Mouse (Mus musculus) erythroid progenitor cell, adult 5-6 weeks (primary cell): ENCODE data around the gene Ezr. TPM values are rescaled to one million over a fixed set of nuclear protein-coding genes. Genes with fewer than 3 reads are reported as not detected.
A peak's percentile ranks its signal among the peaks of the same experiment; 100 is the strongest.
"Not testable (repeated sequence)": the region's sequence is repeated elsewhere in the genome, so short reads cannot be mapped to it uniquely, and the experiment has no call there.

ENCODE experiments used
- ATAC-seq: replicated peaks from 2 replicates; pipeline ENCODE4 v1.8.0; 2016; ENCODE audit warnings: moderate number of reproducible peaks, mild to moderate bottlenecking, moderate TSS enrichment, inconsistent platforms; ENCODE audit not compliant: poor library complexity, low FRiP score, severe bottlenecking
- total RNA-seq, 2 experiments: library from RNA; stranded (forward) in 1 of 2; stranded (reverse) in 1 of 2; fragments of 150-400 nt in 1 of 2; fragments of 186-747, 209-891 nt in 1 of 2; gene quantifications; 2 replicates each; pipeline versions ENCODE4 v1.2.3 to v1.2.4; 2015 to 2017; ENCODE audit warnings: low replicate concordance in 2 of 2

Gene Ezr
- total RNA-seq, 2 experiments from 2014 or later = 69.6 to 196 TPM

DNA sequence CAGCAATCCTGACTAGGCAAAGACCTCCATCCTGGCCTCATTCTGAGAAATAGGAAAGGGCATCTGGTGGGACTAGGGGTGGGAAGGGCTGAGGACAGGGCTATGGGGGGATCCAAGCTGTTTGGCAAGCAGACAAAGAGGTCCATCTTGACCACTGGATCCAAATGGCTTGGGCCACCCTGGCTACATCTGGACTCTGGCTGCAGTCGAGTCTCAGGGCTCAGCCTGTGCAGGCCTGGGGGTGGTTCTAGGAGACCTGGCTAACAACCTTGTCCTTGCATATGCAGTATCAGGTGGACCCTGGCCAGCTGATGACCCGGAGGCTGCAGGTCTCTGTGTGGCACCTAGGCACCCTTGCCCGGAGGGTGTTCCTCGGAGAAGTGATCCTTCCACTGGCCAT lies 49.9 kb downstream of the Ezr start:
- no peak for ATAC-seq

DNA sequence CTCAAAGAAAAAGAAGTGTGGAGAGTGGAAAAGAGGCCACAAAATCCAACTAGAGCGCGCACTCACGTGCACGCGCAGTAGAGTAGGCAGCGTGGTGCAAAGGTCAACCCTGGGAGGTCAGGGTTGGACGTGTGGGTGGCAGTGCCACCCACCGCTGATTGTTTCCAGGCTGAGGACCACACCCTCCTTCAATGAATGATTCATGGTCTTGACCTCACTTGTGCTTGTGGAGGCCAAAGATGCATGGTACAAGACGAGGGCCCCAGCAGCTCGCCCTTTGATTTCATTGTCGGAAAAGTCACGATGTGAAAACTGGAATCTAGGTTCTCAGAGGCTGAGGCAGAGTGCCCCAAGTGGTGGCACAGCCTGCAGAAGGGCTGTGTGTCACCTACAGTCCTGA lies 51.0 kb downstream of the Ezr start:
- no peak for ATAC-seq

DNA sequence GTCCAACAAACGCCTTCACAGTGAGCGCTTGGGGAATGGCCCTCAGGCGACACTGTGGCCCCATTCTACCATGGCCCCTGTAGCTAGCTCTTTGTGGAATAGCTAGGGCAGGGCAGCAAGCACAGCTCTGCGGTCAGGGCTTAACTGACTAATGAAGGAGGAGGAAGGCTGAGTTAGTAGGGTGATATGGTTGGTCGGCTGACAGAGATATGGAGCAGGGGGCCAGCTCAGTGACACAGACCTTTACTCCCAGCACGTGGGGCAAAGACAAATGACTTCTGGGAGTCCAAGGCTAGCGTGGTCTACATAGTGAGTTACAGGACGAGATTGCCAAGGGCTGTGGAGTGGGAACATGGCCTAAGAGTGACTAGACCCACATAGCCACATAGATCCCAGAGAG lies 51.5 kb downstream of the Ezr start:
- no peak for ATAC-seq

DNA sequence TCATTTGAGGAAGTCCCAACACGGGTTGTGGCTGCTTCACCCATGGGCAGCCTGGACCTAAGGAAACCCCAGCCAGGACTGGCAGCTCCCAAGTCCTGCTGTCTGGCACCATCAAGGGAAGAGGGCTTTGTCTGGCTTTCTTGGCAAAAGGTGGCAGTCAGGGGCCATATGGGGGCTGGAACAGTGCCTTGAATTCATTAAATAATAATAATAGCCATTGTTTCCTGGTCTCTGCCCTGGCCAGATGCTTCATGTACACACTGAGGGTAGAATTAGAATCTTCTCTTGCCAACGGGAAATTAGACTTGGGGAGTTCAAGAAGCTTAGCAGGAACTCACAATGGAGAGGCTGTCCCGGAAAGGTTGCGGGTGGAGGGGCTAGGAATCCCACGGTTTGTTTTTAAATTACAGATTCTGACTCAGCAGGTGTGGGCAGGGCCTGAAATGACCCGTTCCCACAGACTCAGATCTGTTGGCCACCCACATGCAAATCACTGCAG lies 53.3 kb downstream of the Ezr start:
- ATAC-seq = no peak

DNA sequence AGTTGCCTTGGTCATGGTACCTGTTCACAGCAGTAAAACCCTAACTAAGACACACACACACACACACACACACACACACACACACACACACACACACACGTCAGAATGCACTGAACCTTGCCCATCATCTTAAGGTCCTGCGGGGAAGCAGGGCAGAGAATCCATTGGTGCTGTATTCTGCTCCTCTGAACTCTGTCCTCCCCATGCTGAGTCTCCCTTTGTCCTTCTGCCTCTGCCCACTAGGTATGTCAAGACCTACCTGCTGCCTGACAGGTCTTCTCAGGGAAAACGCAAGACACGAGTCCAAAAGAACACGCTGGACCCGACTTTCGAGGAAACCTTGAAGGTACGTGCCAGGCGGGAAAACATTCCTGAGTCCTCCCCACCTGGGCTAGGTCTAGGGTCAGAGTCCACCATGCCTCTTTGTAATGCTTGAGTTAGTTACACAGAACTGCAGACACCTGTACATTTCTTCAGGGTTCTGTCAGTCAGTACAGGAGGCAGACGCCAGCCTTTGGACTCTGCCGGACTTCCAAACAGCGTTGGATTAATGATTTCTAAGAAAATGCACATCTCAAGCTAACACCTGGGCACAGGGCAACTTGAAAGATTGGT lies 54.5 kb downstream of the Ezr start:
- no peak for ATAC-seq

DNA sequence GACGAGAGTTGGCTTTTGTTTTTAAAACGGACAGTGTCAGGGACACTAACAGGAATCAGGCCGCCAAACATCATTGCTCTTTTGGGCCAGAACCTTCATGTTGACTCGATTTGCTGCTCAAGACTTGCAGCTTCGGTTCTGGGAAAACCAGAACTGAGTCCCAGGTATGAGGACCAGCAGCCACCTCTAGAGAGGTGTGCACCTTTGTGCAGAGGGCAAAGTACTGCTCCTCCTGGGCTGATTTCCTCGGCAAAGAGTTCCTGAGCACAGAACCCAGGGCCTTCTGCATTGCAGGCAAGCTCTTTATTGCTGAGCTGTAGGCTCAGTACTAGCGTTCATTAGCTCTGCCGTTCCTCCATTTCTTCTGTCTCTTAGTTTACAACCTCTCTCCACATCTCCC lies 68.6 kb downstream of the Ezr start:
- ATAC-seq = not testable (repeated sequence)

DNA sequence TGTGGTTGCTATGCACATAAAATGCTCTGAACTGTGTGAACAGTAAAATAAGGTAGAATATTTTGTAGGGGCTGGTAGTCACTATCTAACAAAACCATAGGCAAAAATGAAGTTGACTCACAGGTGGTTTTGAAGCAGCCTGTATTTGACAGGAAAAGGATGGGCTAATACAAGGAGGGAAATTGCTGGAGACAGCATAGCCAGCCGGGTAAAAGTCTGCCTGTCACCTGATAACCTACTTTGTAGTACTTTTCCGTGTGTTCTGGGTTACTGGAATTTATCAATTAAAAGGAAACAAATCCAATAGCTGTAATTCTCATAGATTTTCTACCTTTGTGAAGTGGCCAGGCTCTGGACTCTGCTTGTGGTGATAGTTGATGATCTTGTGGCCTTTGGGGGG lies 69.1 kb downstream of the Ezr start:
- not testable (repeated sequence) for ATAC-seq

DNA sequence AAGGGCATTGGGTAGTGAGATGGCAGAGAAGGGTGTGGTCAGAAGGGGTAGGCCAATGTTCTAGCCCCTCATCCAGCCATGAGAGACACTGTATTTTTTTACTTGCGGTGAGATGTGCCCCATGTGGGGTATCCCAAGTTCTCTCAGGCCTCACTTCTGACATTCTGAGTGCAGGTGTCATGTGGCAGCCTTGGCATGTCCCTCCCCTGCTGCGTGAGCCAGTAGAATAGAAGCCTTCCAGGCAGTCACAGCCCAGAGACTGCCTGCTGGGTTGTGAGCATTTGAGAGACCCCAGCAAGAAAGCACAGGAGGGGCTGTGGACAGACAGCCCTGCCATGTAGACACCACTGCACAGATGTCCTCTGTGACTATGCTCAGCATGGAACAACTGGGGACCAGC lies 74.4 kb downstream of the Ezr start:
- not testable (repeated sequence) for ATAC-seq

DNA sequence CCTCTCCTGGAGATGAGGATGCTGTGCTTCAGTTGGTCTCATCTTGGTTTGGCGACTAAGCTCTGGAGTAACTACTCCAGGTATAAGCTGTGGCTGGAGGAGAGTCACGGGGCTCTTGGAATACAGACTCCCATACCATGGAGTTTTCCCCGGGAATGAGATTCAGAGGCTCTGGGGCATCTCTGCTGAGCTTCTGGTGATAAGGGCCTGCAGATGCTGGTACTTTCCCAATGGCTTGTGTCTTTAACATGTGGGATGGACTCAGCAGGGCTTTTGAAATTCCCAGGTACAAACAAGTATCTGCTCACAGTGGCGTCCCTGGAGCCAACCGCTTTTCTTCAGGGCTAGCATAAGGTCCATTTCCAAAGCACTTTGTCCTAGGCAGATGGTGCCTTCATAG lies 75.2 kb downstream of the Ezr start:
- not testable (repeated sequence) for ATAC-seq

DNA sequence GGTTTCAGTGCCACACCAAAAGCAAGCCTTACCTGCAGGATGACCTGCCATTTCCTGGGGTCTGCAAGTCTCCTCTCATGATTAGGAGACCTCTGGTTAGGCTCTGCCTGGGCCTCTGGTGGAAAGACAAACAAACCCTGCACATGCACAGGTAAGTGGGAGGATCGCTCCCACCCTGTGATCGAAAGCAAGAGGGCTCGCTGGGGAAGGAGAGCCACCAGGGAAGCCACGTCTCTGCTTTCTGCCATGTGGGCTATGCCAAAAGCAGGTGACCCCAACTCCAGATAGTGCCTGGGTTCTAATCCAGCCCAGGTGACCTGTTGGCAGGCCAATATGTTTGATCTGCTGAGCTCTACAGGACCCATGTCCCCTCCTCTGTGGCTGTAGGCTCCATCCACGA lies 76.1 kb downstream of the Ezr start:
- not testable (repeated sequence) for ATAC-seq

DNA sequence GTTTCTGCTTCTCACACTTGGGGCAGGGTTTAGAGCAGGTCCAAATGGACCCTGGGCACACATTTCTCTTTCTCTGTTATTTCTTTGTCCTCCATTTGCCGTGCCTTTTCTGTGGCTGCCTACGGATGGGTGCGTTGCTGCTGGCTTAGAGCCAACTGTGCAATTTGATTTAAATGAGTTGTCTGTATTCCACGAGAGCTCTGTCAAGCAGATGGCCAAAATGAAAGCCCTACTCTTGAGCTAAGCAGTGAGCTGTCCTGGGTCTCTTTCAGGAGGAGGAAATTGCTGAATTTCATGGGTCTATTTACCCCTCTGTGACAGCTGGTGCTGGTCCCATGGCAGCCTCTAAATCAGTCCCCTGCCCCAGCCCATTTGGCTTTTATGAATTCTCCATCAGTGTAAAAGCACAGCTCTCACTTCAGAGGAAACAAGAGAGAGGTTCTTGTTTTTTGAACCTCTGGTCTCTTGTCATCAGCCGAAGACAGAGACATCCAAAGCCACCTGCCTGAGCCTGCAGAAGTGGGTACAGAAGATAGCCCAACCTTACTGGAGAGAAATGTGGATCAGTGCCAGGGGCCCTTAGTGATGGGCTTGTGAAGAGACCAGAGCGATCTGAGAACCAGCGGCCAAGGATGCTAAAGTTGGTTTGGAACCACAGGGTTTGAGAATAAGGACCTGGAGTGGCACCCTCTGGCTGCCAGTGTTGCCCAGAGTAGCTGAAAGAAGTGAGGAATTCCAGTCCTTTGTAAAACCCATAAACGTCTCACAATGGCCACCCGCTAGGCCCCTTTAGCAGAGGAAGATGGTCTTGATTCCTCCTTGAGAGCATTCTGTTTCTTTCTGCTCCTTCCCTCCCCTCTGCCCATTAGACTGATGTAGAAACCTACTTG lies 79.0 kb downstream of the Ezr start:
- not testable (repeated sequence) for ATAC-seq

DNA sequence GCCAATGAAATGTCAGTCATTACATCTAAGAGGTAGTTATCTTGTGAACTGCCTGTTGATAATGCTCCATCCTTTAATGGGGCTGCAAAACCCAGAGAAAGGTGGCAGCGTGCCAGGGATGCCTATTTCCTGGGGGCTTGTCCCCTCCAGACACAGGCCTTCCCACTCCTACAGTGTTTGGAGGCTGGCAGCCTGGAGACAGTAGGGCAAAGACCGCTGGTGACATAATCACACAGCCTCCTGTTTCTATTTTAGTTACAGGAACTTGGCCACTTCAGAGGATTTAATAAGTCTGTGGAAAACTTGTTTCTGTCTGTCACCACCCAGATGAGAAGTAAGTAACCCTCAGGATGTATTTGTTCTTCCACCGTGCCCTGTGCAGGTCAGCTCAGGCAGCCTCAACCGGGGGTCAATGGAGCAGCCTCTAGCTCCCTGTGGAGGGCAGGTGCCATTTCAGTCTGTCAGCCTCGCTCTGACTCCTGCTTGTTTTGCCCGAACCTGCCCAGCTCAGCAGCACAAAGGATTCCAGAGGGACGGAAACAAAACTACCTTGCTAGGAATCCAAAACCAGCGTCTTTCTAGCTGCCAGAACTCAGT lies 79.9 kb downstream of the Ezr start:
- not testable (repeated sequence) for ATAC-seq

DNA sequence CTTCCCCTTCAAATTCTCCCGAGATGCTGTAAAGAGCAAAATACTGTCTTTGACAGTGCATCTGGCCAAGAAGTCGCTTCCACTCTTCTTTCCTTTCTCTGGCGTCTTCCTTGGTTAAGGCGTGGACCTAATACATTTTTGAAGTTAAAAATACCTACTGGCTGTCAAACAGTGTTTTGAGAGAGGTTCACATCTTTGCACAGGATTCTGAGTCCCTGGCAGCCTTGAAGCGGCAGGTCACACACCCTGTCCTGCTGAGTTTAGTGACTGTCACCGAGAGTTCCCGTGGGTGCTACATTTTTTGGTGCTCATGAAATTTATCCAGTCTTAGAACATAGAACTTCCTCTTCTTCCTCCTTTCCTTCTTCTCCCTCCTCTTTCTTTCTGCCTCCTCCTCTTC lies 82.5 kb downstream of the Ezr start:
- ATAC-seq = not testable (repeated sequence)

DNA sequence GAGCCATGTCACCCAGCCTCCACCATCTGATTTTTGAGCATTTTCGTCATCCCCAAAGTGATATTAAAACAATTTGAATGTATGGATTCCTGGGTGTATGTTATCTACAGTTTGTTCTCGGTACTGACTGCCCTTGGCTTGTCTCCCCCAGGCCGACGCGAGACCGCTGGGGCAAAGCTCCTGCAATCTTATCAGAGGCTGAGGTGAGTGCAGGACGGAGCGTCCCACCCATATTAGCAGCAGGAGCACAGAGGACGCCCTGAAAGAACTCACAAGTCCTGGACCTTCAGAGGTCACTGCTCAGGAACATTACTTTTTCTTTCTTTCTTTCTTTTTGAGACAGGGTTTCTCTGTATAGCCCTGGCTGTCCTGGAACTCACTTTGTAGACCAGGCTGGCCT lies 83.1 kb downstream of the Ezr start:
- ATAC-seq = not testable (repeated sequence)

DNA sequence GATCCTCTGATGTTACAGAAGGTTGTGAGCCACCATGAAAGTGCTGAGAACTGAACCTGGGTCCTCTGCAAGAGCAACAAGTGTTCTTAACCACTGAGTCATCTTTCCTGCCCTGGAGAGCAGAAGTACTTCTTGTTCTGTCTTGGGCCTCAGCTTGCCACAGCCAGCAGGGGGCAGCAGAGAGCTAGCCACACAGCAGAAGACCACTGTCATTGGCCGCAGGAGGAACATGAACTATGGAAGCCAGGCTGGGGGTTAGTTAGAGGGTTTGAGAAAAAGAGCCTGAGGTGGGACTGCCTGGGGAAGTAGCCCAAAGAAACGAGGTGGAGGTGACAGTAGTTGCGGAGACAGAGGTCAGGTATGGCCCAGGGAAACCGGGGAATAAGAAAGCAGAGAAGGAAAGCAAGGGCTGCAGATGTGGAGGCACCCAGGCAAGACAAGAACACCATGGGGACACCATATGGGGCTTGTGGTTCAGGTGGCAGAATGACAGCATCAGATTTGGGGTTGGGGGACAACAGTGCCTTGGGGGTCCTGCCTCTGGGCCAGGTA lies 85.3 kb downstream of the Ezr start:
- peak; percentile 70 for ATAC-seq

DNA sequence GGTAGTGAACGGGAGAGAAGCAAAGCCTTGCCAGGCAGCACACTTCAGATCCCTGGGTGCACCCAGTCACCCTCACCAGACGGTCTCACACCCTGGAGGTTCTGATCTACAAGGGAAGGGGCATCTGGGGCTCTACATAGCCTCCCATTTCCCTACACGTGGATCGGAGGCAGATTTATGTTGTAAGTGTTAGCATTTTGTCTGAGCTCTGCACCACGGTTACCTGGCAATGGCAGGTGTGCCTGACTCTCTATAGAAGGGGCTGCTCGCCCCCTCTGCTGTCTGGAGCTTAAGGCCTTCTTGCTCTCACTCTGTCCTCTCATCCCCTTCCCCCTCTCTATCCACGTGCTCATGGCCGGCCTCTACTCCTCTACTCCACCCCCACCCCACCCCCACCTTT lies 86.1 kb downstream of the Ezr start:
- ATAC-seq = not testable (repeated sequence)

DNA sequence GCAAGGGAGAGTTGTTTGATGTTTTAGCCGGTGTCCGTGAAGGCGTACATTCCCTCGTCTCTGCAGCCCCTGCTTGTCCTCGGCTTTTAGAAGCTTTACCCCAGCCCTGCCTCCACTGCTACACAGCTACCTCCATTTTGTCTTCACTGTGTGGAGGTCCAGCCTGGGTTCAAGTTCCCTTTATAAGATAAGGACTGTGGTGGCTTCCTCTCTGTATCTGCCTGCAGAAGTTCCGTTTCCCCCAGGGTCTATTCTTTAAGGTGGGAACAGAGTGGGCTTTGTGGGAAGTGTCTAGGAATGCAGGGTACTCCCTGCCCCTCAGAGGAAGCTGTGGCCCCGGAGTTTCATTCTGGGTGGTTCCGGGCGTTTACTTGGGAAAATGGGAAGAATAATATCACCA lies 86.9 kb downstream of the Ezr start:
- ATAC-seq = not testable (repeated sequence)

DNA sequence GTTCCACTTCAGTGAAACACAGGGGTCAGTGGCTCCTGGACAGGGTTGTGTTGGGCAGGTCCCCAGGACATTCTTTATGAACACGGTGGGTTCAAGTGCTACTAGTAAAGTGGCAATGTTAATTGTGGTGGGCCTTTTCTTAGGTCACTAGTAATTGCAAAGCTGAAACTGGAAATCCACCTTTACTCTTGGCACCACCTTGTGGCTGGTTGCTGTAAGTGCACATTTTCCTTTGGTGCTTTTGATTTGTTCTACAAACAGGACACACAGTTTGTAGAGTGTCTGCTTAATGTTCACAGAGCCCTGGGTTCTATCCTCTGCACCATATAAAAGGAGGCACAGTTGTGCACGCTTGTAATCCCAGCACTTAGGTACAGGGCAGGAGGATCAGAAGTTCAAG lies 91.0 kb downstream of the Ezr start:
- ATAC-seq = peak; percentile 64

DNA sequence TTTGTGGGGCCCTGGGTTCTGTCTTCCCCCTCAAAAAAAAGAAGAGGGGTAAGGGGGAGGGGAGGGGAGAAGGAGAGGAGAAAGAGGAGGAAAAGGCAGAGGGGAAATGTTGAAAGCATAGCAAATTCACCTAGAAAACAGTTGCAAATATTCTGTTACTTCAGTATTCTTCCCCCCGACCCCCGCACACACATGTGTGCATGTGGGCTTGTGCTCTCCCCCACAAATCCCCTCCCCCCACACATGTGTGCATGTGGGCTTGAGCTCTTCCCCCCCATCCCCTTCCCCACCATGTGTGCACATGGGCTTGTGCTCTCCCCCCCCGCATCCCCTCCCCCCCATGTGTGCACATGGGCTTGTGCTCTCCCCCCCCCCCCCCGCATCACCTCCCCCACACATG lies 93.2 kb downstream of the Ezr start:
- ATAC-seq = not testable (repeated sequence)
